Mouse (Mus musculus) CD4-positive helper T cell, adult 2 months (primary cell): ENCODE data around the gene Prlr.

ENCODE experiments used
- DNase-seq: peaks from one replicate; pipeline ENCODE4 v3.0.0-alpha.2; 2012; ENCODE audit warnings: low read depth, missing footprints, low spot score

The Prlr gene

GRCm38 (mm10) chr15:10235977-10236376 is 58.9 kb downstream of the Prlr start:
- DNase-seq, result peak; percentile 56

GRCm38 (mm10) chr15:10236812-10237211 is 59.8 kb downstream of the Prlr start:
- peak; percentile 65 for DNase-seq

GRCm38 (mm10) chr15:10238454-10238853 is 61.4 kb downstream of the Prlr start:
- DNase-seq, result no peak

- no peak for DNase-seq
Observed at GRCm38 (mm10) chr15:10240228-10240795, 63.3 kb downstream of the Prlr start.

GRCm38 (mm10) chr15:10242250-10242649 is 65.2 kb downstream of the Prlr start:
- no peak for DNase-seq

GRCm38 (mm10) chr15:10249285-10249684 is 72.2 kb downstream of the Prlr start:
- no peak for DNase-seq

GRCm38 (mm10) chr15:10250784-10251183 is 73.7 kb downstream of the Prlr start:
- no peak for DNase-seq

- DNase-seq, result no peak
Observed at GRCm38 (mm10) chr15:10252526-10252925, 75.5 kb downstream of the Prlr start.

- no peak for DNase-seq
Observed at GRCm38 (mm10) chr15:10262219-10262618, 85.2 kb downstream of the Prlr start.

GRCm38 (mm10) chr15:10262641-10263040 is 85.6 kb downstream of the Prlr start:
- no peak for DNase-seq

- no peak for DNase-seq
Observed at GRCm38 (mm10) chr15:10263420-10263819, 86.4 kb downstream of the Prlr start.

GRCm38 (mm10) chr15:10264885-10265284 is 87.8 kb downstream of the Prlr start:
- no peak for DNase-seq

GRCm38 (mm10) chr15:10267251-10267650 is 90.2 kb downstream of the Prlr start:
- DNase-seq, result no peak

- no peak for DNase-seq
Observed at GRCm38 (mm10) chr15:10276386-10276785, 99.3 kb downstream of the Prlr start.

- DNase-seq, result no peak
Observed at GRCm38 (mm10) chr15:10277461-10277860, 100.4 kb downstream of the Prlr start.

- DNase-seq, result no peak
Observed at GRCm38 (mm10) chr15:10281546-10281945, 104.5 kb downstream of the Prlr start.

GRCm38 (mm10) chr15:10283661-10284060 is 106.6 kb downstream of the Prlr start:
- no peak for DNase-seq

GRCm38 (mm10) chr15:10296570-10296969 is 119.5 kb downstream of the Prlr start:
- no peak for DNase-seq

GRCm38 (mm10) chr15:10298058-10298457 is 121.0 kb downstream of the Prlr start:
- no peak for DNase-seq

- no peak for DNase-seq
Observed at GRCm38 (mm10) chr15:10299467-10299866, 122.4 kb downstream of the Prlr start.

- DNase-seq, result no peak
Observed at GRCm38 (mm10) chr15:10306461-10306860, 129.4 kb downstream of the Prlr start.

- DNase-seq, result no peak
Observed at GRCm38 (mm10) chr15:10311826-10312225, 134.8 kb downstream of the Prlr start.

GRCm38 (mm10) chr15:10313522-10314455 is 136.8 kb downstream of the Prlr start:
- DNase-seq, result peak; percentile 25
